Mouse (Mus musculus) urinary bladder, adult 2 months (tissue): Measurements from ENCODE around the gene Gnmt. TPM values are rescaled to one million over a fixed set of nuclear protein-coding genes. Genes with fewer than 3 reads are reported as not detected.
A peak's percentile ranks its signal among the peaks of the same experiment; 100 is the strongest.

Experiments used
- DNase-seq: peaks from one replicate; pipeline ENCODE4 v3.0.0; 2022; ENCODE audit warnings: low spot score
- polyA plus RNA-seq: library from polyadenylated mRNA; depleted of rRNA; stranded (reverse); fragments of >200 nt; gene quantifications from 2 replicates; pipeline ENCODE4 v1.2.3, GENCODE M21; 2012

The Gnmt gene
- polyA plus RNA-seq, 1 experiment, result 0.78 TPM

DNA sequence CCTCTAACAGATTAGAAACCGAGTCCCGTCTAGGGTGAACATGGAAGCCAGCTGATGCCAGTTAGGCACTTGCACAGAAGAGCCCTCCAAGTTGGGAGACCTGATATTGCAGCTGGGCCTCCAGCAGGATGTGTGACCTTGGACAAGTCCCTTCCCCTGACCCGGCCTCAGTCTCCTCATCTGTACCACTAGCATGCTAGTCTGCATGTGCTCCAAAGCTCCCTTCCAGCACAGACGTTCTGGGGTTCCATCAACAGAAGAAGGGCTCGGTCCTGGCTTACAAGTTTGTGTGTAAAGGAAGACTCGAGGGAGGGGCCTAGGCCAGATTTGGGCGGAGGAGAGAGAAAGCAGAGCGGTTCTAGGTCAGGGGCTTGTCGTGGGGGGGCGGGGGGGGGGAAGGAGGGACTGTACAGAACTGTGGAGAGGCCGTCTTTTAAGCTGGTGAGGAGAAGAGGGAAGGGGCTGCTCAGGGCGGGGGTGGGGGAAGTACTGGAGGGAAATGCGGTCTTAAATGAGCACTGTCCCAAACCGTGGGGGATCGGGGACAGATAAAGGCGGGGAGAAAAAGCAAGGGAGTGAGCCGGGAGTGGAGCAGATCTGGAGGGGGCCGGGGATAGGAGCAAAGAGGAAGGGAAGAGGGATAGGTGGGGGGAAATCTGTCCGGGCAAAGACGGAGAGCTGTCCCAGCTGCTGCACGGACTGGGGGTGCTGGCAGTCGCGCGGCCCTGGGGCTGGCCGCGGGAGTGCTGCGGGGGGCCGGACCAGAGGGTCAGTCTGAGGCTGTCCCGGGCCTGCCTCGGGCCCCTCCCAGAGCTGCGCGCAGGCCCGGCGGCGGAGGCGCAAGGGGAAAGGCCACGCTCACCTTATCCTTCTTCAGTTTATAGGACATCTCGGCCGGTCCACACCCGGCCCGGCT, 24.7 kb downstream of the Gnmt start:
- no peak for DNase-seq

DNA sequence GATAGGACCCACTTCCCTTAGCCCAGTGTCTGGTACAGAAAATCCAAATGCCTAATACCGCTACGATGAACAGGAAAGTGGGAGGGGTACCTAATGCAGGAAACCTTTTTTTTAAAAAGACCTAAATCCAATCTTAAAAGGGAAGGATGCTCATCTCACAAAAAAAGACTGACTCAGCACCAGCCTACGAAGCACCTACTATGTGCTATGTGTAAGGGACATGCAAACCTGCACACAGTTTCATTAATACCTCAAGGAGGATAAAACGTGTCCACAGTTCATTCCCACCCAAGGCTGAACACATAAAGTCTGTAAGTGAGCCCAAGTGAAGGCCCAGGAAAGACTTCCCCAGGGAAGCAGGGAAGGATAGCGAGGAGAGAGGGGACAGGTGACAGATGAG, 26.5 kb downstream of the Gnmt start:
- DNase-seq, result no peak

GRCm38 (mm10) chr17:46702100-46702499, 26.9 kb downstream of the Gnmt start:
- DNase-seq, result no peak

DNA sequence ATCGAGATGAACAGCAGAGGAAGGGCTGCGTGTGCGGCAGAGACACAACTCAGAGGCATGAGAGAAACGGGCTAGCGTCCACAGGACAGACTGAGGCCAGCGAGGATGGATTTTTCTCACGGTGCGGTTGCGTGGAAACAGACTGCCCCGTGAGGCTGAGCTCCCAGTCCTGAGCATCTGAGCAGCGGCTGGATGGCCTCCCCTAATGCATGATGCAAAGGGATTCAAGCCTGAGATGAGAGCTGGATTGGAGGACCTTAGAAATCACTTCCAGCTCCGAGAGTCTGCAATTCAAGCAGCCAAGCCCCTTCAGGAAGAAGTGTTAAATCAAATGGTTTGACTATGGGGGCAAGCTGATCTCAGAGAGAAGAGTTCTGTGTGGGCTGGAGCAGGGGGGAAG, 27.5 kb downstream of the Gnmt start:
- no peak for DNase-seq

DNA sequence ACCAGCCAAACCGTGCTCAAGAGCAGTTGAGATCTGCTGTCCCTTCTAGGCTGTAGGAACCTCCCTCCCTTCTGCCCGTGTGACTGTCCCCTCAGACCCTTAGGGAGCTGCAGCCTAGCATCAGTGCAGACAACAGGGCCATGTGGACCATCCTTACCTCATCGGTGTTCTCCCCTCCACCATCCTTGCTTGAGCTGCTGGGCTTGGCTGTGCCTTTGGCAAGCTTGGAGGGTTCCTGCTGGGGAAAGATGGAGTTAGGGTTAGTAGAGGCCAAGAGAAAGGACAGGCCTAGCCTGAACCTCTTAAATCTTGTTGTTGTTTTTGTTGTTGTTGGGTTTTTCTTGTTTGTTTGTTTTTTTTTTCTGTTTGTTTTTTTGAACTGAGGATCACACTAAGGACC, 29.1 kb downstream of the Gnmt start:
- no peak for DNase-seq

DNA sequence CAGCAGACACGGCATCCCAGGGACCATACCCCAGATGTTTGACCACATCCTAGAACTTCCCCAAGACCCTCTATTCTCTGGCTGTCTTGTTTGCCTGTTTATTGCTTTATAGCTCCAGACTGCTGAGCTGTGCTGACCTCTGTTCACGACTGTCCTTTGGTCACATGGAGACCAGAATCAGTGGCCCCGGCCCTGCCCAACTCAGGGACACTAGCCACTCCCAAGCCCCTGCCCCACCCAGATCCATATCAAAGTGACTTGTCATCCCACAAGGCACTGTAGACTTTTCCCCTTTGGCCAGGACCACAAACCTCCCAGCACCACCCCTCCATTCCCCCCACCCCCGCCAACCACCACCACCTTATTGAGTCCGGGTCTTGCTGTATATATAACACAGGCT, 29.7 kb downstream of the Gnmt start:
- DNase-seq, result no peak

DNA sequence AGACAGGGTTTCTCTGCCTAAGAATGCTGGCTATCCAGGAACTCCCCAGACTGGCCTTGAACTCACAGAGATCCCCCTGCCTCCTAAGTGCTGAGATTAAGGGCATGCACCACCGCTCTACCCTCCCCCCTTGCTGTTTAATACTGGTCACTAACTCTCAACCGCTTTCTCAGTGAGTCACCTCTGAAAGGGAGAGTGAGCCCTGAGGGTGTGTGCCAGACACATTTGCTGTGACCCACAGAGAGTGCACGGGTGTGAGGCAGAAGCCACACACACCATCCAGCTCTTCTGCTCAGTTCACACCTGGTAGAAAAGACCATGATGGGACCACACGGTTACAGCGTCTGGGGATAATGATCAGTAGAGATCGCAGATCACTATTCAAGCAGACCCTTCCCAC, 30.5 kb downstream of the Gnmt start:
- DNase-seq, result no peak

DNA sequence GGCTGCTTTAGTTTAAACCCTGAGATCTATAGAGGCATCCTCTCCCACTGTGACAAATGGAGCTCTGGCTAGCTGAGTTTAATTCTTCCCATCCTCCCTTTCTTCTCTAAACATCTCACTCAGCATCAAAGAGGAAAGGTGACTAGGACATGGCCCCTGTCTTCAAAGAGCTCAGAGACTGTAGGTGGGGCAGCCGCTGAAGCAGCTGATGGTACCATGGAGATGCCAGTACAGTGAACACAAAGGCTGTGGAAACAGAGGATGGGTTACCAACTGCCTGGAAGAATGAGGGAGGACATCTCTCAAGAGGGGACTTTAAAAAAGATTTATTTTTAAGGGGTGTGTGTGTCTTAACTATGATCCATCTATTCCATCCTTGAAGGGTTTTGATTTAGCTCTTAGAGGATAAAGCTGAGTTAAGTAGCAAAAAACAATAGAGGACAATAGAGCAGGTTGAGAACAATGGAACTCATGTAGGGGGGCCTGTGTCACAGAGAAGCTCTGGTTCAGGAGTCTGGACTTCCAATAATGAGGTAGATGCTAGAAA, 34.4 kb downstream of the Gnmt start:
- no peak for DNase-seq

DNA sequence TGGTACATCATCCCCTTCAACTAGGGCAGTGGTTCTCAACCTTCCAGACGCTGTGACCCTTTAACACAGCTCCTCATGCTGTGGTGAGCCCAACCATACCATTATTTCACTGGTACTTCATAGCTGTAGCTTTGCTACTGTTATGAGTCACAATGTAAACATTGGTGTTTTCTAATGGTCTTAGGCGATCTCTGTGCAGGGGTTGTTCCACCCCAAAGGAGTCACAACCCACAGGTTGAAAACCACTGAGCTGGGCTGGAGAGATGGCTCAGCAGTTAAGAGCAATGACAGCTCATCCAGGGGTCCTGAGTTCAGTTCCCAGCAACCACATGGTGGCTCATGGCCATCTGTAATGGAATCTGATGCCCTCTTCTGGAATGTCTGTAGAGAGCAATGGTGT, 37.6 kb downstream of the Gnmt start:
- no peak for DNase-seq

- no peak for DNase-seq
Observed at GRCm38 (mm10) chr17:46690665-46691064, 38.3 kb downstream of the Gnmt start.

- DNase-seq, result no peak
Observed at GRCm38 (mm10) chr17:46685913-46686312, 43.1 kb downstream of the Gnmt start.

DNA sequence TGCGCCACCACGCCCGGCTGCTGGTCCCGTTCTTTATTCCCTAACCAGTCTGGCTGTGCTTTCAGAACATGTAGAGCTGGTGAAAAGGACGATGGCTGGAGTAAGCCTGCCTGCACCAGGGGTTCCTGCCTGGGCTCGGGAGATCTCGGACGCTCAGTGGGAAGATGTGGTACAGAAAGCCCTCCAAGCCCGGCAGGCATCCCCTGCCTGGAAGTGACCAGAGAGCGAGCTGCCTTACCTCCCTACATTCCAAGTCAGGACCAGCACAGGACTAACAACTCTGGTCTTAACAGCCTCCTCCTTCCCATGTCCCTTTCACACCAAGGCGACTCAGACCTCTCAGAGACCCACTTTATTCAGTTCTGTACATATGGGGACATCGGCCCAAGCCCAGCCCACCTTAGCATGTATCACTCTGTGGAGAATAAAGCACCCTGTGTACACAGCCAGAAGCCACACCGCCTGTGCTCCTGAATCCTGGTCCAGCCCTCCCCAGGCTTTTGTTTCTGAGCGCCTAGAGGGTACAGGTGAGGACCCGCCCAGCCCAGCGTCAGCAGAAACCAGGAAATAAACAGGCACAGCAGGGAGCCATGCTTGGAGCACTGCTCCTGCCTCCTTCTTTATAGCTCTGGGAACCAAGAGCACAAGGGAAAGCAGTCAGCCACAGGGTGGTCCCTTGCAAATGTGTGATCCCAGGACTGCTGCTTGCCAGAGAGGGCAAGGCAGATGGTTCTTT, 46.1 kb downstream of the Gnmt start:
- no peak for DNase-seq

GRCm38 (mm10) chr17:46681466-46682118, 47.4 kb downstream of the Gnmt start:
- DNase-seq, result no peak

DNA sequence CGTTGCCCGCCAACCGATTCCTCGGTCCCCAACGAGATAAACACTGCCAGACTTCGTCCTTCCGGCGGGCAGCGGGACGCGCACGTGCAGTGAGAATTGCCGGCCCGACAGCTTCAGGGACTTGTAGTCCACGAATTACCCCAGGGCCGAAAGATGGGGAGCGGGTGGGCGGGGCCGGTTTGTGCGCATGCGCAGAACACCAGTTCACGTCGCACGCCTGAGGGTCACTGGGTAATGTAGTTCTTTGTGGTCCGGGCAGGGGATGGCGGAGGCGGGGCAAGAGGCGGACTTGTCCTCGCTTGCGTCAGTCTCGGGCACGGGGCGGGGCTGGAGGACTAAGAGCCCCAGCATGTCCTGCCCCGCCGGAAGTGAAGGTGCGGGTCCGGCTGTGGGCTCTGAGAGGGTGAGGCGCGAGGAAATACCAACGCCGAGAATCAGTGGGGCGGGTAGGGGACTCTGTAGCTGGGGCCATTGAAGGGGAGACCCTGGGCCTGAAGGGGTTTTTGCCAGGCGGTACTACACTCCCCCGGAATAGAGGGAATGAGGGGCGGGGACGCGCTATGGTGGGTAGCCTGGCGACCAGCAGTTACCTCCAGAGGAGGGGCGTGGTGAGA, 48.1 kb downstream of the Gnmt start, which contains the start of gene Klhdc3:
Klhdc3 (minus strand) TSS at position 155 of the 614 bp plus-strand sequence.
- DNase-seq, result peak; percentile 81

DNA sequence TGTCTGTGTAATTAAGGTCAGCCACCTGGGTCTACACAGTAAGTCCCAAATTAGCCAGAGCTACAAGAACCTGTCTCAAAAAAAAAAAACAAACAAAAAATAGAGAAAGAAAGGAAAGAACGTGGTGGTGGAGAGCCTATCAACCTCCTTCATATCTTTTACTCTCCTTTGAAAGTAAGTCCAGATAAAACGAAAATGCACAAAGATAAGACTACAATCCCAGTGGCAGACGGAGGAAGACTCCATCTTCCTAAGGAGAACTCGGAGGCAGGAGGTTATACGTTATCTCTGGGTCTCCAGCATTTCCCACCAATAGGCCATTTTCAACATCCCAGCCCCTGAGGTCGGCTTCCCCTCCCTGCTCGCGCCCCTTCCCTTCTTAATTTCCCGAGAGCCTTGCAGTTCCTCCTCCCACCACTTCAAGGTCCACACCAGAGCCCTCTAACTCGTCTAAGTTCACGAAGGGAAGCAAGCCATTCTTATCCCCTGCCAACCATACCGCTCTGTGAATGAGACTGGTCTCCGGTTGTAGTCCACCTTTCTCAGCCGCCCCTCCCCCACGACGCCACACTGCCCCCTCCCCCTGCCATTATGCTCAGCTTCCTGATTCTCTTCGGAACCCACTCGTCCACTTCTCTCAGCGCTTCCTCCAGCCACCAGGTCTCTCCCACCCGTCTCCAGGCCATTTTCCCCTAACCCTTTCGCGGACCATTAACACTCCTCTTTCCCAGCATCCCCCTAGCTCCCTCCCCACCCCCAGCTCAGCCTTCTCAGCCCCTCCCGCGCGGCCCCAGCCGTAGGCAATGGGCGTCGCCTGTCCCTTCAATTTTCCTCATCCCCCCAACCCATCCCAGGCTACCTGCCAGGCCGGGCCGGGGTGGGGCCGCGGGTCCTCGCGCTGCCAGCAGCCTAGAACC, 48.9 kb downstream of the Gnmt start:
- DNase-seq, result no peak

DNA sequence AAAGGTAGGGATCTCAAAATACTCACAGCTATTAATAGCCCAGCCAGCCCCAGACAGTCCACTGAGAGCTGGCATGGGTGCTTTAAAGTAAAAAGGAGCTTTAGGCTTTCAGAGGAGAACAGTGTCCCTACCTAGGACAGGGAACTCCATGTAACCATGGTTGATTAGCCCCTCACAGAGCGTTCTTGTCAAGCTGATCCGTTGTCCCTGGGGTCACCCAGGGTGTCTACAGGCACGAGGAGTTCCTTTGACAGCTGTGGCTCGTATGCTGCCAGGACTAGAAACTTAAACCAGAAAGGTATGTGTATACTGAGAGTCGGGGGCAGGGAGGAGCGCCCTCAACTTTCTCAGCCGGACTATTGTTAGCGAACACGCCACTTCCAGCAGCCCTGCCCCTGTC, 50.1 kb downstream of the Gnmt start:
- no peak for DNase-seq

GRCm38 (mm10) chr17:46678416-46678815, 50.6 kb downstream of the Gnmt start, which contains the start of gene Mea1:
Gene Mea1 (plus strand): TSS chr17:46678793.
- no peak for DNase-seq
